Mouse (Mus musculus) ES-Bruce4 (cell line): Measurements from ENCODE around the gene Ctsd.

Experiments
- CTCF ChIP-seq: IDR thresholded peaks from one replicate; pipeline ENCODE4 v1.8.1; 2011; ENCODE audit warnings: low read depth, low read length
- EP300 ChIP-seq: IDR thresholded peaks from 2 replicates; pipeline ENCODE4 v1.6.1; 2011; ENCODE audit warnings: low read depth, low read length; ENCODE audit not compliant: insufficient read depth
- POLR2A ChIP-seq: IDR thresholded peaks from one replicate; pipeline ENCODE4 v1.8.1; 2011; ENCODE audit warnings: low read length; ENCODE audit not compliant: insufficient read depth

DNA sequence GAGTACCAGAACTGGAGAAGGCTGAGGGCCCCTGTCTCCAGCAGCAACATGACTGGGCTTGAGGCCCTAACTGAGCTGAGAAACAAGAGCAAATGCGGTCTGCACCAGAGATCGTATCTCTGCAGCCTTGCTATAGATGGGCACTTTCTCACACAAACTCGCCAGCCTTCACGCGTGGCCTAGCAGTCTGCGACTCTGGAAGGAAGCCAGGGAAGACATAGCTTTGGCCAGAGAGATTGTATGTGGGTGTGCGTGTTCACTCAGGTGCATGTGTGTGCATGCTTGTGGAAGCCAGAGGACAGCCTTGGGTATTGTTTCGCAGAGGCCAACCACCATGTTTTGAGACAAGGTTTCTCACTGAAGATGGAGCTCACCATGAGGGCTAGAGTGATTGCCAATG is 20.8 kb upstream of the Ctsd start:
- no peak for TF ChIP-seq CTCF
- TF ChIP-seq POLR2A, result no peak
- TF ChIP-seq EP300, result no peak
